Mouse (Mus musculus) telencephalon, adult 2 months (tissue): Measurements from ENCODE around the gene Slc12a8.
"Not testable (repeated sequence)": the region's sequence is repeated elsewhere in the genome, so short reads cannot be mapped to it uniquely, and the experiment has no call there.

Experiments used
- DNase-seq: peaks from one replicate; pipeline ENCODE4 v3.0.0-alpha.2; 2011; ENCODE audit warnings: low read depth, low spot score

The Slc12a8 gene

GRCm38 (mm10) chr16:33516807-33517565, at the start of gene Slc12a8:
Gene Slc12a8, plus strand, starts transcription at chr16:33517328.
- DNase-seq, result peak; percentile 86

DNA sequence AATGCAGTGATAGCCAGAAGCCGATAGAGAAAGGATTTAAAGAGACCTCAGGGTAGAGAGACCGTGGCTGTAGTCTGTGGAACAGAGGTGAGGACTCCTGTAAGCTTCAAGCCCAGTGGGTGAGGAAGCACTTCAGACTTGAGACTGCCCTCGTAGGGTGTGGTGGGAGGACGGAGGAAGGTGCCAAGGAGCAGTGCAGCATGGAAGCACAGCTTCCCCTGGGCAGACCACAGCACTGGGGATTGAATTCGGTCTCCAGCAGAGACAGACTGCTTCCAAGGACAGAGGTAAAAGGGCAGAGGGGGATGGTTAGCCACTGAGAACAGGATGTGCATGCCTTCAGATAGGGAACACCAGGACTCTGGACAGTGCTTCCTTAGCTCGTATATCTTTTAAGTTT, 49.7 kb upstream of the Slc12a8 start:
- no peak for DNase-seq

DNA sequence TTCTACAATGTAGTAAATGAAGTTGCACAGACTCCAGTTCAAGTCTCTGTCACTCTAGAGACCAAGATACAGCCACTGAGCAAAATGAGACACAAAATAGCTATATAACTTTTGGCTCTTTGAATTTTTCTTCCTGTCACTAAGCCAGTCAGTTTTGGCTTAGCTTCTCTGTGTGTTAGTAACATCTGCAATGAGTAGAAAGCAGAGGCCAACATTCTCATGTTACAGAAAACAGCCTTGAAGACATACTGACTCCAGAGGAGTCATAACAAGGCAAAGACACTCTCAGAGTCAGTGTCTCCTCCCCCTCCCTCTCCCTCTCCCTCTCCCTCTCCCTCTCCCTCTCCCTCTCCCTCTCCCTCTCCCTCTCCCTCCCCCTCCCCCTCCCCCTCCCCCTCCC, 47.2 kb upstream of the Slc12a8 start:
- no peak for DNase-seq

DNA sequence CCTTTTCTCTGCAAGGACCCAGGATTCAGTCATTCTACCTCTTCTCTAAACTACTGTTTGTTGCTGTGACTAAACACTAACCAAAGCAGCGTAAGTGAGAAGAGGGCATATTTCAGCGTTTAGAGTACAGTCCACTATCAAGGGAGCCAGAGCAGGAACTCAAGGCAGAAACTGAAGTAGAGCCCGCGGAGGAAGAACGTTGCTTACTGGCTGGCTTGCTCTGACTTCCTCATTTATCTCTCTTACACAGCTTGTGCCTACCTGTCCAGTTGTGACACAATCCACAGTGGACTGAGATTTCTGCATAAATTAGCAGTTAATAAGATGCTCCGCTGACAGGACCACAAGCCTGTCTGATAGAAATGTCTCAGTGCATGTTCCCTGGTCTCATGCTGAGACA, 42.7 kb upstream of the Slc12a8 start:
- DNase-seq, result no peak

- DNase-seq, result no peak
Measured at GRCm38 (mm10) chr16:33479926-33480325, 37.2 kb upstream of the Slc12a8 start.

GRCm38 (mm10) chr16:33481148-33481547, 36.0 kb upstream of the Slc12a8 start:
- DNase-seq, result no peak

GRCm38 (mm10) chr16:33482309-33482708, 34.8 kb upstream of the Slc12a8 start:
- DNase-seq, result no peak

DNA sequence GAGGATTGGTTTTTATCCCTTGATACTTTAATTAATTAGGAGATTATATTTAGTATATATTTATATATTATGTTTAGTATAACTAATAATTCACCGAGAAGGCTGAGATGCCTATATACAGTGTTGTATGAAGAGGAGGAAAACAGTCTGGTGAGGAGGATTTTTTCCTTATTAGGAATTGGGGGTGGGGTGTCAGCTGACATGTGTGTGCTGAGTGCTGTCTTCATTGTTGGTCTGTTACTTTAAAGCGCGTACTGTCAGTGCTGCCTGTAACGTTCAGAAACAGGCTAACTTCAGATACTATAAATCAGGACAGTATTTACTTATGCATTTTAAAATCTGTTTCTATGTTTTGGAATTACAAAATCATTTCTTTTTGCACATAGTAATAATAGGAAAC, 29.4 kb upstream of the Slc12a8 start:
- DNase-seq, result no peak

- DNase-seq, result no peak
Measured at GRCm38 (mm10) chr16:33494374-33494773, 22.8 kb upstream of the Slc12a8 start.

DNA sequence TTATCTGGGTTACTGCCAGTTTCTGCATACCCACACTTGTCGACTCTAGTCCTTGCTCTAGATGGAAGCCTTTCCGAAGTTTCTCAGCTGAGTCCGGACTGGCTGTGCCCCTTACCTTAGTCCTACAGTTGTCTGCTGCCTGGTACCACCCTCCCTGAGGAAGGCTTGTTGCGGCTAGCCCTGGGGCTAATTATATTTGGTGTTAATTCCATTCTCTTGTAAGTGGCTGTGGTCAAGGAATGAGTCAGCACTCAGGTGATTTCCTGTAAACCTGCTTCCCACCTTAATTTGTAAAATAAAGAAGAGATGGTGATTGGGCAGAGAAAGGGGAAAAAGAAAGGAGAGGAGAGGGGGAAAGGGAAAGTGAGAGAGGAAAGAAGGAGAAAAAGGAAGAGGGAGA, 9.0 kb upstream of the Slc12a8 start:
- DNase-seq, result no peak

DNA sequence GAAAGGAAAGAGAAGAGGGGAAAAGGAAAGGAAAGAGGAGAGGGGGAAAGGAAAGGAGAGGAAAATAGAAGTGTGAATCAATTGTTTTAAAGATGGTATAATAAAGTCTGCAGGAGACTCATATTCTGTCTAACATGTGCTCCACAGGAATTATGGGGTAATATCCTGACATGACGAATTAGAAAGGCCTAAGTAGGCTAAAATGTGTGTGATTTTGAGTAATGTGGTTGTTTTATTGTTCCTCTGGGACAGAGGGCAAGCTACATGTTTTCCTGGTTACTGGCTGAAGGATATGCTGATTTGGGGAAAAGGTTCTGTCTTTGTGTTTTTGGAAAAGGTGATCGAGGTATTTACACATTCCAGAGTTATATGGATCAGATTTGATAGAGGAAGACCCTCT, 7.9 kb upstream of the Slc12a8 start:
- not testable (repeated sequence) for DNase-seq

DNA sequence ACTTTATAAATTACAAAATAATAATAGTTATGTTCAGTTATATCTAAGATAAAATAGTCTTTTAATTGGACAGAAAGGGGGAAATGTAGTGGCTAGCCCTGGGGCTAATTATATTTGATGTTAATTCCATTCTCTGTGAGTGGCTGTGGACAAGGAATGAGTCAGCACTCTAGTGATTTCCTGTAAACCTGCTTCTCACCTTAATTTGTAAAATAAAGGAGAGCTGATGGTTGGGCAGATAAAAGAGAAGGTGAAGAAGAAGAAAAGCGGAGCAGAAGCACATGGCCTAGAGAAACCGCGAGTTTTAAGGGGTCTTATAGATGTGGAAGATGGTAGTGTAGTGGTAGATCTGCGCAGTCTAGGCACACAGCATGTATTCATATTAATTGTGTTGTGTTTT, 6.3 kb upstream of the Slc12a8 start:
- DNase-seq, result not testable (repeated sequence)

- DNase-seq, result no peak
Measured at GRCm38 (mm10) chr16:33512555-33512954, 4.6 kb upstream of the Slc12a8 start.

- no peak for DNase-seq
Measured at GRCm38 (mm10) chr16:33517627-33518026, 499 bp downstream of the Slc12a8 start.

DNA sequence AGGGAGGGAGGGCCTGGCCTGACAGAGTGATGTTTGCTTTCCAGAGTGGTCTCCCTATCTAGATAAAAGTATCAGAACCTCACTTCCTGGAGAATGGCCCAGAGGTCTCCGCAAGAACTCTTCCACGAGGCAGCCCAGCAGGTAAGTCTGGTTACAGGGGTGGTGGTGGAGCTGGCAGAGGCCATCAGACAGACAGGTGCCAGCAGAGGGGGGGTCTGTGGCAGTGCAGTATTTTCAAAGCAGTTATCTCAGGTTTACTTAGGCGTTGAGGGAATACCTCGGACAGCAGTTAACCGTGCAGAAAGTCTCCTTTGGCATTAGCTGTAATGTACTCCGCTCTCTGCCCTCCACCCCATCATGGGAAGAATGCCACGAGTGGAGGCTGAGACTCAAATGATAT, 1.1 kb downstream of the Slc12a8 start:
- no peak for DNase-seq

- no peak for DNase-seq
Measured at GRCm38 (mm10) chr16:33519916-33520568, 2.9 kb downstream of the Slc12a8 start.

DNA sequence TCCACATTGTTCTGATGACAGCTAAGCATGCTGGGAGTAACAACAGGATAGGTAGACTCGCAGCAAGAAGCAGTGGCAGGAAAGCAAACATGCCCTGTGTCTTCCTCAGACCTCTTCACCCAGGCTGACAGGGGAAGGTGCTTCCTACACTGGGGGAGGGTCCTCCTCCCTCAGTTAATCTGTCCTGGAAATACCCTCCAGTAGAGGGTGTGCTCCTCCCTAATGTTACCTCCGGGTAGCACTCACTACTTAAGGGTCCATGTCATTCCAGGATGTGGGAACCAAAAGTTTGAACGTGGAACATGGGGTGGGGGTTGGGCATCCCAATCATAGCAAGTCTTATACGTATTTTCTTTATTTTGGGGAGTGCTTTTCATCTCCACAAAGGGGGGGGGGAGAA, 5.4 kb downstream of the Slc12a8 start:
- no peak for DNase-seq

DNA sequence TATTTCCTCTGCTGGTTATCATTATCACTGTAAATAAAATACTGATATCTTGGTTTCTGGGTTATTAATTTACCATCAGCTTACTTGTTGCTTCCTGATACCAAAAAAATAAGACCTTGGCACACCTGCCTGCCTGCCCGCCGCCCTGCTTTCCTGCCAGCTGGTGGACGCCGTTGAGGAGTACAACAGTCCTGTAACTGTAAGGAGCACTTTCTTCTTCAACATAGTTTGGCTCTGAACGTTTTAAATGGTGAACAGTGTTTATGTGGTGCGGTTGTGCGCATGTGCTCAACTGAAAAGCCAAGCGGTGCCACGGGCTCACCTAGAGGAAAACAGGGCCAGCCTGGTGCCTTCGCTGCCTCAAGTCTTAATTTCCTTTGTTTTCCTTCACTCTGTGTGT, 6.4 kb downstream of the Slc12a8 start:
- DNase-seq, result no peak

DNA sequence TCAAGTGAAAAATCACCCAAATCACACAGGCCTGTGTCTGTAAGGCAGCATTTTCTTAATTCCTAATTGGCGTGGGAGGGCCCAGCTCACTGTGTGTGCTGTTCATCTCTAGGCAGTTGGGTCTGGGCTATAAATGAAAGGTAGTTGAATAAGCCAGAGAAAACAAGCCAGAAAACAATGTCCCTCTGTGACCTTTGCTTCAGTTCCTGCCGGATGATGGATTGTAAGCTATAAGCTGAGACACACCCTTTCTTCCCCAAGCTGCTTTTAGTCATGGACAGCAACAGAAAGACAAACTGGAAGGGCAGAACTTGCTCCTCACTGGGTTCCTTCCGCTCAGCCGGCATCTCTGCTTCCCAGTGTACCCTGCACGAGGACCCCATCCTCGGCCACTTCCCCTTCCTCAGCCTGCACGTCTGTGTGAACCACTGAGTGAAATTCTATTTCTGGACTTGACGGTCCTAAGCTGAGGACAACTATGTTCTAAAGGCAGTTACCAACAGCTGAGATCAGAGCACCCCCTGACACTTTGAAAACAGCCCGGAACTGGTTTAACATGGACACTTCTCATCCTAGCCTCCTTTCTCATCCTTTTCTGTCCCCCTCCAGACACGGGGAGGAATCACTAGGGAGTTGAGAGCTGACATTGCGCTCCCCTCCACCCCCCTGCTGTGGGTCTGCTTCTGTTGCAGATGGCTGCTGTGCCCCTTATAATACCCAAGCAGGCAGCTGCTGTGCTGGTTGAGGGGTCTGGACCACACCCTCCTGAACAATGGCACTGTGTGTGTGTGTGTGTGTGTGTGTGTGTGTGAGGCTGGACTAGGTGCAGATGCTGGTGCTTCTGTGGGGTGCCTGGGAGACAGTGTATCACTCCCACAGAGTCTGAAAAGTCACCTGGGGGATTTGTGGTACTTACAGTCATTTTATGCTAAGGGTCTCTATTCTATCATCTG, 12.7 kb downstream of the Slc12a8 start:
- no peak for DNase-seq

DNA sequence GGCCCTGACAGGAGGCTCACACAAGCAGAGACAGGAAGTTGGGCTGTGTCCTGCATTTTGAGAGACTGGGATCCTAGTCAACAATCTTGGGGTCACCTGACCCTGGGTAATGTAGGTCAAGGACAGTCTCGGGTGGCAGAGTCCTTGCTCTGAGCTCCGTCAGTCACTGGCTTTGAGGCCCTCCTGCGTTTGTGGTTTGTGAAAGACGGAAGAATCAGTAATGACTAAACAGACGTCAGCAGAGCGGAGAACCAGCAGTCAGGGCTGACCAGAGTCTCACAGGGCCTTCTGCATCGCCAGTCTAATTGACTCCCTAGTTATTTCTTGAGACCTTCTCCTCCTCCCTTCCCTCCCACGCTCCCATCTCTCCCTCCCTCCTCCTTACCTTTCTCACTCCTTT, 14.1 kb downstream of the Slc12a8 start:
- DNase-seq, result no peak

- no peak for DNase-seq
Measured at GRCm38 (mm10) chr16:33536456-33536855, 19.3 kb downstream of the Slc12a8 start.
